Mouse (Mus musculus) forebrain, embryonic 13.5 days (tissue): ENCODE results near the gene Ranbp2. TPM values are rescaled to one million over a fixed set of nuclear protein-coding genes. Genes with fewer than 3 reads are reported as not detected.
A peak's percentile ranks its signal among the peaks of the same experiment; 100 is the strongest.
"Not testable (repeated sequence)": the region's sequence is repeated elsewhere in the genome, so short reads cannot be mapped to it uniquely, and the experiment has no call there.

Experiments used
- ATAC-seq: fragments of 200-750 bp; cut with Nextera tagmentation; 2 replicates; pipeline ENCODE4 v1.8.0; 2017
- H3K27ac ChIP-seq: fragments of 300-500 bp; sonication (generic); 2 replicates; pipeline ENCODE4 v1.5.1; 2015; ENCODE audit warnings: inconsistent platforms, mild to moderate bottlenecking, moderate library complexity
- H3K27me3 ChIP-seq: fragments of 300-500 bp; sonication (generic); 2 replicates; pipeline ENCODE4 v1.6.1; 2015; ENCODE audit warnings: mild to moderate bottlenecking, inconsistent platforms
- H3K36me3 ChIP-seq: fragments of 300-500 bp; sonication (generic); 2 replicates; pipeline ENCODE4 v1.6.1; 2015; ENCODE audit warnings: mild to moderate bottlenecking, inconsistent platforms; ENCODE audit not compliant: poor library complexity, severe bottlenecking
- H3K4me1 ChIP-seq: fragments of 300-500 bp; sonication (generic); 2 replicates; pipeline ENCODE4 v1.6.1; 2015; ENCODE audit warnings: inconsistent platforms
- H3K4me2 ChIP-seq: fragments of 300-500 bp; sonication (generic); 2 replicates; pipeline ENCODE4 v1.6.1; 2015; ENCODE audit warnings: inconsistent platforms, mild to moderate bottlenecking, moderate library complexity
- H3K4me3 ChIP-seq: fragments of 300-500 bp; sonication (generic); 2 replicates; pipeline ENCODE4 v1.5.1; 2015; ENCODE audit warnings: mild to moderate bottlenecking, inconsistent platforms
- H3K9ac ChIP-seq: fragments of 300-500 bp; sonication (generic); 2 replicates; pipeline ENCODE4 v1.6.1; 2015; ENCODE audit warnings: mild to moderate bottlenecking, inconsistent platforms
- H3K9me3 ChIP-seq: fragments of 300-500 bp; sonication (generic); replicated peaks from 2 replicates; pipeline ENCODE4 v1.6.1; 2016; ENCODE audit warnings: inconsistent platforms
- WGBS: fragments of 180-500 bp; shearing (Covaris S2); methylation state at CpG from one replicate; pipeline ENCODE4 v1.1.7; 2015; 5-methylcytosine and 5-hydroxymethylcytosine counted together
- polyA plus RNA-seq: library from polyadenylated mRNA; unstranded; fragments of >200 nt; fragmentation: Nextera tagmentation; extraction: Ambion mirVana; gene quantifications from 2 replicates; pipeline ENCODE4 v1.2.1, GENCODE M21; 2015

The Ranbp2 gene
- polyA plus RNA-seq, 1 experiment from 2014 or later: 20.2 TPM

DNA sequence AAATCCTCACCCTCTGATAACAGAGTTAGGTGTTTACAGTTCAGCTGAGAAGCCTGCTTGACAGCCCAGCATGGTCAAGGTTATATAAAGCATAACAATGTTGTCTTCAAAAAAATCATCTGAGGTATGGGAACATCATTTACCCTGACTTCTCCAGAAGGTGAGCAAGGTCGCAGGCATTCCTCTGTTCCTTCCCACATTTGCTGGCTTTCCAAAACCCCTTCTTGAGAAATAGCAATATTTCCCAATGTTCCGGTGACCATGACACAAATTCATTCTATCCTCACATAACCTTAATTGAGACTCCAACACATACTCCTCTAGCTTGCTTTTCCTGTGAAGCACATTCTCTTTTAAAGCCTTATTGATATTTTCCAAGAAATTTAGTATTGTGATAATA lies 51.8 kb downstream of the Ranbp2 start:
- Histone ChIP-seq H3K36me3 (peaks cover 15% of the 10 kb centered on the region), H3K27ac (no peak overlapping the region), H3K9me3 (no peaks in the 10 kb centered on the region), H3K4me2 (peak overlapping the region; percentile 67), H3K4me3 (peak overlapping the region; percentile 72), H3K4me1 (peaks cover 17% of the 10 kb centered on the region), H3K27me3 (no peaks in the 10 kb centered on the region), H3K9ac (peak overlapping the region; percentile 67)
- WGBS: 65% methylated on average over 2 of the region's 2 CpGs
- no peak for ATAC-seq

DNA sequence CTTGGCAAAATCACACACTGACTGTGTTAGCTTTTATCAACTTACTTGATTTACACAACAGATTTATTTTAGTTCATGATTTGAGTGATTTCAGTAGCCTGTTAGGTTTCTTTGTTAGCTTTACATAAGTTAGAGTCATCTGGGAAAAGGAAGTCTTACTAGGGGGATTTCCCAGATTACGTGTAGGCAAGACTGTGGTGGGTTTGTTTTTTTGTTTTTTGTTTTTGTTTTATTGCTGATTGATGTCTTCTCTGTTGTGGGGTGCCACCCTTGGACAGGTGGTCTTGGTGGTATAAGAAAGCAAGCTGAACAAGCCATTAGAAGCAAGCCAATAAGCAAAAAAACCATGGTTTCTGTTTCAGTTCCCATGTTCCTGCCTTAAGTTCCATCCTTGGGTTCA lies 82.6 kb downstream of the Ranbp2 start:
- Histone ChIP-seq H3K4me3 (no peak overlapping the region), H3K4me2 (no peak overlapping the region), H3K4me1 (no peaks in the 10 kb centered on the region), H3K9ac (no peak overlapping the region), H3K9me3 (no peaks in the 10 kb centered on the region; the same call in 1 of the 2 replicates), H3K27me3 (no peaks in the 10 kb centered on the region), H3K36me3 (peaks cover 44% of the 10 kb centered on the region), H3K27ac (no peak overlapping the region)
- WGBS: 86% methylated on average over 1 of the region's 1 CpGs
- ATAC-seq: no peak

GRCm38 (mm10) chr10:58530896-58531790 lies 84.4 kb downstream of the Ranbp2 start:
- Histone ChIP-seq H3K9ac (no peak overlapping the region), H3K4me1 (no peaks in the 10 kb centered on the region), H3K4me3 (no peak overlapping the region), H3K27ac (no peak overlapping the region), H3K36me3 (peaks cover 41% of the 10 kb centered on the region), H3K9me3 (peaks cover 3% of the 10 kb centered on the region; the same call in 1 of the 2 replicates), H3K4me2 (no peak overlapping the region), H3K27me3 (no peaks in the 10 kb centered on the region)
- 77% methylated on average over 10 of the region's 10 CpGs for WGBS
- ATAC-seq: no peak

GRCm38 (mm10) chr10:58532177-58532576 lies 85.5 kb downstream of the Ranbp2 start:
- H3K9me3 ChIP-seq: peaks cover 3% of the 10 kb centered on the region; the same call in 1 of the 2 replicates
- no peak overlapping the region for H3K27ac ChIP-seq
- H3K9ac ChIP-seq: no peak overlapping the region
- peaks cover 43% of the 10 kb centered on the region for H3K36me3 ChIP-seq
- ATAC-seq: no peak
- 96% methylated on average over 2 of the region's 2 CpGs for WGBS
- no peaks in the 10 kb centered on the region for H3K4me1 ChIP-seq
- no peak overlapping the region for H3K4me2 ChIP-seq
- no peak overlapping the region for H3K4me3 ChIP-seq
- H3K27me3 ChIP-seq: no peaks in the 10 kb centered on the region

- not testable (repeated sequence) for H3K27me3 ChIP-seq, H3K27ac ChIP-seq, H3K4me1 ChIP-seq, H3K9ac ChIP-seq, H3K4me2 ChIP-seq, ATAC-seq, H3K4me3 ChIP-seq, H3K9me3 ChIP-seq
- peaks cover 36% of the 10 kb centered on the region for H3K36me3 ChIP-seq
- WGBS: 78% methylated on average over 5 of the region's 5 CpGs
Measured at GRCm38 (mm10) chr10:58536276-58536675, 89.6 kb downstream of the Ranbp2 start.

DNA sequence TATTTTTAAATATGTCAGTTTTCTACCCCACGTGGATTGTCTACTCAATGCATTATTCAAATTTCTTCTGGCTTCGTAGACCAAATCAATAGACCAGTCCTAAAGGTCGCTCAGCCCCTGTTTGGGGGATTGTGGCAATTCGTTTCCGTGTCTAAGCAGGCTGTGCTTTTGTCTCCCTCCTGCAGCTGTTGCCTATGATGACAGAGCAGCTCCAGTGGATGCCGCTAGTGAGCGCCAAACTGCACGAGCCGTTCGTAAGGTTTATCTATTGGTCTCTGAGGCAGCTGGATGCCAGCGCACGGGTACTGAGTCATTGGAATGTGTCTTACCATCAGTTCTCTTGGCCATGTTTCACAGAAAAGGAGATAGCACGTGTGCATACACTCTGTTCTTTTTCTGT lies 93.9 kb downstream of the Ranbp2 start:
- H3K9ac ChIP-seq: no peak overlapping the region
- H3K4me1 ChIP-seq: no peaks in the 10 kb centered on the region
- H3K36me3 ChIP-seq: peaks cover 31% of the 10 kb centered on the region
- H3K4me3 ChIP-seq: no peak overlapping the region
- no peak overlapping the region for H3K27ac ChIP-seq
- 50% methylated on average over 13 of the region's 13 CpGs for WGBS
- H3K27me3 ChIP-seq: no peaks in the 10 kb centered on the region
- H3K9me3 ChIP-seq: no peaks in the 10 kb centered on the region
- peak; percentile 53 for ATAC-seq
- no peak overlapping the region for H3K4me2 ChIP-seq

Other genes with a start within 250 kb of the Ranbp2 start
- not detected in 2 replicates for gene AW822073, start 222.0 kb upstream of the Ranbp2 start, polyA plus RNA-seq
- not detected in 2 replicates for gene Duxf3, start 214.2 kb upstream of the Ranbp2 start, polyA plus RNA-seq
- not detected in 2 replicates for gene Gm4981, start 210.2 kb upstream of the Ranbp2 start, polyA plus RNA-seq
- gene Gcc2, start 191.4 kb upstream of the Ranbp2 start, polyA plus RNA-seq: 73.0 and 86.7 TPM in 2 replicates
- gene Lims1, start 123.5 kb upstream of the Ranbp2 start, polyA plus RNA-seq: 82.4 and 83.0 TPM in 2 replicates
- gene Ccdc138, start 51.0 kb downstream of the Ranbp2 start, polyA plus RNA-seq: 13.7 and 15.3 TPM in 2 replicates
- gene Edar, start 228.7 kb downstream of the Ranbp2 start, polyA plus RNA-seq: 0.41 and 0.84 TPM in 2 replicates